Comparison of ENCODE assay signal across 8 mouse cellular contexts in the genomic region with DNA sequence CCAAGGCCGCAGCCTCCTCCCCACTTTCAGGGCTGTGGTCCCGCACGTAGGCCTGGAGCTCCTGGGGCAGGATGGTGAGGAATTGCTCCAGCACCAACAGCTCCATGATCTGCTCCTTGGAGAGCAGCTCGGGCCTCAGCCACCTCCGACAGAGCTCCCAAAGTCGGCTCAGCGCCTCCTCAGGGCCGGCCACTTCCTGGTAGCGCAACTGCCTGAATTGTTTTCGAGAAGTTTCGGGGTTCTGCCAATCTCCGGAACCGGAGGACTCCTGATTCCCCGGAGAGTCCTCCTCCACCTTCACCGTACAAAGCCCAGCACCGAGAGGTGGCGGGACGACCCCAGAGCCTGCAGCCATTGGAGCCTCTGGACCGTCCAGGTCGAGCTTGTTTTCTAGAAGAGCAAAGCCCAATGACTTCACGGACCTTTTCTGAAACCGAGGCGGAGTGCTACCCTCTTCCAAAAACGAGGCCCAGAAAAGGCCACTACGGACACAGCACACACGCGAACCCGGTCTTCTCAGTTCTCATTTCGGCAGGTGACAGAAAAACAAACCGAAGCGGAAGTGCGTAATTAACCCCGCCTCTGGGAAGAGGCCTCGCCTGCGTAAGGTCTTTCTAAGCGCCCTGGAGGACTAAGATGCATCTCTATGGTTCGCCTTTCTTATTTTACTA. TPM values are rescaled to one million over a fixed set of nuclear protein-coding genes. Genes with fewer than 3 reads are reported as not detected.
DNase-seq lines count a peak whose midpoint lies in the region; ATAC-seq and TF ChIP-seq lines count a peak whose summit lies in the region.

A gene (minus strand): TSS at position 548 of the 671 bp plus-strand sequence.

- intact Hi-C loops in gastrocnemius, adult 2 months (cut with DNase I), result loop anchor here (5.0 kb wide), 1 partner anchor 34 kb away; a partner anchor contains a TSS
- intact Hi-C loops in left cerebral cortex, postnatal 10 days (cut with DNase I), result no loop called here

- TF ChIP-seq CTCF in cortical plate, adult 2 months (IDR thresholded peaks at IDR 0.05; ENCODE audit: extremely low read depth, insufficient read depth, low read length), result no peak
- no peak for TF ChIP-seq CTCF in gastrocnemius, adult 2 months (IDR thresholded peaks at IDR 0.05)

- peak; percentile 79 to 90 for DNase-seq in adrenal gland, adult (ENCODE audit: inconsistent age in 2 of 2, low spot score in 1 of 2)
- DNase-seq in gastrocnemius, adult 2 months, result peak; percentile 86
- DNase-seq in hindlimb bud, embryonic 11.5 days (ENCODE audit: extremely low spot score, low read depth, low spot score), result peak; percentile 68
- peak; percentile 74 to 80 for DNase-seq in left cerebral cortex, postnatal 10 days (ENCODE audit: extremely low spot score in 1 of 2, low spot score in 2 of 2)
- peak; percentile 85 to 86 for DNase-seq in right cerebral cortex, postnatal 10 days (ENCODE audit: low spot score in 2 of 2)
- DNase-seq in urinary bladder, postnatal 36 days (ENCODE audit: low spot score in 2 of 2), result peak; percentile 46 to 74

- H3K27ac ChIP-seq in cortical plate, adult 2 months (ENCODE audit: insufficient read depth, low read length), result peak within 1 kb of the TSS; percentile 54
- H3K27ac ChIP-seq in gastrocnemius, adult 2 months, result peak within 1 kb of the TSS; percentile 97

- H3K4me1 ChIP-seq in cortical plate, adult 2 months (ENCODE audit: control insufficient read depth, insufficient read depth, low read length), result peaks cover 3% of the 10 kb centered on the region; the same call in 1 of the 2 replicates

- peak; percentile 61 for ATAC-seq in megakaryocyte progenitor cell, adult 5-6 weeks (replicated peaks; ENCODE audit: poor library complexity)

- peak within 1 kb of the TSS; percentile 82 for H3K4me3 ChIP-seq in cortical plate, adult 2 months (ENCODE audit: insufficient read depth, low read length)
- H3K4me3 ChIP-seq in gastrocnemius, adult 2 months, result peak within 1 kb of the TSS; percentile 99

- peak; percentile 89 for TF ChIP-seq POLR2A in cortical plate, adult 2 months (IDR thresholded peaks at IDR 0.05; ENCODE audit: extremely low read depth, insufficient read depth, low read length)

RNA-seq across cellular contexts. Expression of the gene that starts here (rescaled TPM):
- polyA plus RNA-seq in cortical plate, adult 2 months (2012; rRNA removed), result 8.5 and 9.8 TPM in 2 replicates
- 10 to 100 TPM in 1 of 2 experiments, 1 to 10 TPM in 1; 9.3 to 11.6 TPM for total RNA-seq in gastrocnemius, adult 2 months (2021)
- total RNA-seq in left cerebral cortex, postnatal 10 days (2021), result 10 to 100 TPM in 1 of 2 experiments, 1 to 10 TPM in 1; 10.0 to 10.3 TPM
- total RNA-seq in megakaryocyte progenitor cell, adult 5-6 weeks (2015), result 9.2 and 9.9 TPM in 2 replicates
- total RNA-seq in megakaryocyte progenitor cell, adult 5-6 weeks (2017), result 27.6 and 30.1 TPM in 2 replicates

Comparison
In these comparisons a context has a peak if more than half of its experiments do, and no peak if none do; other contexts are left out.
1. Peak in every context shown above with its lines: DNase-seq, ATAC-seq, H3K4me3 ChIP-seq and H3K27ac ChIP-seq.